In genomic region chr12:95424739-95425138, GRCm38 (mm10) we compare ENCODE assay signal across 32 mouse cellular contexts.
"Had no signal": no experiment of that assay in that cellular context is flagged by ENCODE, and none has a peak within 500 bp of the region (broad histone marks: within the 10 kb centered on the region; RNA-seq: fewer than 3 reads in every experiment).

No protein-coding gene starts in this region.

- H3K27ac ChIP-seq: heart, embryonic 13.5 days; heart, embryonic 15.5 days; hindbrain, embryonic 10.5 days; hindbrain, embryonic 12.5 days; hindbrain, embryonic 13.5 days; hindbrain, embryonic 14.5 days; hindbrain, embryonic 15.5 days; hindbrain, postnatal 0 days; intestine, embryonic 15.5 days; kidney, embryonic 15.5 days; kidney, postnatal 0 days; layer of hippocampus, adult 2 months; left cerebral cortex, adult 2 months had no signal

- H3K27me3 ChIP-seq: heart, embryonic 12.5 days; heart, embryonic 13.5 days; heart, embryonic 15.5 days; hindbrain, embryonic 12.5 days; hindbrain, embryonic 13.5 days; hindbrain, embryonic 15.5 days; intestine, embryonic 15.5 days; kidney, embryonic 15.5 days had no signal

- H3K4me2 ChIP-seq: heart, embryonic 12.5 days; heart, embryonic 13.5 days; heart, embryonic 15.5 days; hindbrain, embryonic 12.5 days; hindbrain, embryonic 13.5 days; hindbrain, embryonic 14.5 days; hindbrain, embryonic 15.5 days; intestine, embryonic 15.5 days; kidney, embryonic 15.5 days had no signal

- H3K9me3 ChIP-seq: heart, embryonic 12.5 days; heart, embryonic 13.5 days; heart, embryonic 15.5 days; hindbrain, embryonic 10.5 days; hindbrain, embryonic 12.5 days; hindbrain, embryonic 13.5 days; hindbrain, embryonic 15.5 days; intestine, embryonic 15.5 days; kidney, embryonic 15.5 days had no signal

- H3K9ac ChIP-seq: heart, embryonic 12.5 days; heart, embryonic 13.5 days; heart, embryonic 15.5 days; hindbrain, embryonic 12.5 days; hindbrain, embryonic 13.5 days; hindbrain, embryonic 14.5 days; hindbrain, embryonic 15.5 days; intestine, embryonic 15.5 days; kidney, embryonic 15.5 days had no signal

- DNase-seq: heart, postnatal 14 days; heart, postnatal 36 days; kidney, adult 11 months; kidney, adult 18-20 months; kidney, adult 2 months; kidney, adult 8-10 months; kidney, adult 9 months; kidney, postnatal 10 days; kidney, postnatal 14 days; kidney, postnatal 25 days; kidney, postnatal 36 days; kidney, postnatal 4 days; layer of hippocampus, adult 9-11 months; layer of hippocampus, postnatal 36 days had no signal

- H3K4me1 ChIP-seq: heart, embryonic 15.5 days; hindbrain, embryonic 10.5 days; hindbrain, embryonic 12.5 days; hindbrain, embryonic 13.5 days; hindbrain, embryonic 15.5 days; intestine, embryonic 15.5 days; kidney, embryonic 15.5 days had no signal

- ATAC-seq: hindbrain, embryonic 16.5 days; hindbrain, postnatal 0 days; inflammation-experienced regulatory T-cells, adult 6 months; intestine, embryonic 15.5 days; intestine, embryonic 16.5 days; intestine, postnatal 0 days had no signal

- H3K36me3 ChIP-seq: heart, embryonic 12.5 days; heart, embryonic 13.5 days; heart, embryonic 15.5 days; hindbrain, embryonic 10.5 days; hindbrain, embryonic 12.5 days; hindbrain, embryonic 13.5 days; hindbrain, embryonic 15.5 days; intestine, embryonic 15.5 days; kidney, embryonic 15.5 days had no signal

- H3K4me3 ChIP-seq: heart, embryonic 12.5 days; heart, embryonic 13.5 days; heart, embryonic 15.5 days; hindbrain, embryonic 10.5 days; hindbrain, embryonic 12.5 days; hindbrain, embryonic 13.5 days; hindbrain, embryonic 15.5 days; intestine, embryonic 15.5 days; kidney, embryonic 15.5 days; layer of hippocampus, adult 2 months; left cerebral cortex, adult 2 months had no signal
